Mouse (Mus musculus) midbrain, embryonic 15.5 days (tissue): Measurements from ENCODE around the gene Ptprb. TPM values are rescaled to one million over a fixed set of nuclear protein-coding genes. Genes with fewer than 3 reads are reported as not detected.

ENCODE experiments used
- ATAC-seq: fragments of 200-750 bp; cut with Nextera tagmentation; replicated peaks from 2 replicates; pipeline ENCODE4 v1.8.0; 2017; ENCODE audit warnings: moderate TSS enrichment
- H3K27ac ChIP-seq: fragments of 300-500 bp; sonication (generic); 2 replicates; pipeline ENCODE4 v1.5.1; 2015; ENCODE audit warnings: mild to moderate bottlenecking, inconsistent platforms
- H3K27me3 ChIP-seq: fragments of 300-500 bp; sonication (generic); replicated peaks from 2 replicates; pipeline ENCODE4 v1.6.1; 2015; ENCODE audit warnings: inconsistent platforms
- H3K36me3 ChIP-seq: fragments of 300-500 bp; sonication (generic); replicated peaks from 2 replicates; pipeline ENCODE4 v1.6.1; 2015; ENCODE audit warnings: inconsistent platforms
- H3K4me1 ChIP-seq: fragments of 300-500 bp; sonication (generic); 2 replicates; pipeline ENCODE4 v1.6.1; 2015; ENCODE audit warnings: inconsistent platforms
- H3K4me2 ChIP-seq: fragments of 300-500 bp; sonication (generic); 2 replicates; pipeline ENCODE4 v1.6.1; 2015; ENCODE audit warnings: inconsistent platforms, mild to moderate bottlenecking, moderate library complexity
- H3K4me3 ChIP-seq: fragments of 300-500 bp; sonication (generic); 2 replicates; pipeline ENCODE4 v1.5.1; 2015; ENCODE audit warnings: mild to moderate bottlenecking, inconsistent platforms
- H3K9ac ChIP-seq: fragments of 300-500 bp; sonication (generic); 2 replicates; pipeline ENCODE4 v1.6.1; 2015; ENCODE audit warnings: mild to moderate bottlenecking, inconsistent platforms
- H3K9me3 ChIP-seq: fragments of 300-500 bp; sonication (generic); 2 replicates; pipeline ENCODE4 v1.6.1; 2016; ENCODE audit warnings: inconsistent platforms
- WGBS: fragments of 180-500 bp; shearing (Covaris S2); methylation state at CpG from one replicate; pipeline ENCODE4 v1.1.7; 2015; ENCODE audit warnings: mixed read lengths; 5-methylcytosine and 5-hydroxymethylcytosine counted together
- polyA plus RNA-seq: library from polyadenylated mRNA; unstranded; fragments of >200 nt; fragmentation: Nextera tagmentation; extraction: Ambion mirVana; gene quantifications from 2 replicates; pipeline ENCODE4 v1.2.1, GENCODE M21; 2015

Gene Ptprb
- 3.6 and 3.9 TPM in 2 replicates for polyA plus RNA-seq

DNA sequence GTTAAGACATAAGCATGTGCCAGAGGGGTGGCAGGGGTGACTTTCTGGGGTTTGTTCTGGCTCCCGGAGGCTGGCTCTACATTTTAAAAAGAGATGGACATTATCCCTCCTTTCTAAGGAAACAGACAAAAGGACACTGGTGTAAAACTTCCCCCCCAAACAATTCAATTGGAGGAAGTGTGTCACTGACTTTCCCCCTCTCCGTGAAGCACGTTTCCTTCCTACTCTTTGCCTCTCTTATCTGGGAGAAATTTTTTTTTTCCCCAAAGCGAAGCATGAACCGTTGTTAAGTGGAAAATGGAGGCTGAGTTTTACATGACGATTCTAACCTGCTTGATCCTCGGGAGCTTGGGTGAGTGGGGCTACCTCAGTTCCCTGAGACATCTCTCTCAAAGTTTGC, at the start of gene Ptprb:
TSS of gene Ptprb (plus strand) at position 244 of the 400 bp plus-strand sequence.
- ATAC-seq, result no peak
- Histone ChIP-seq H3K4me1 (no peaks in the 10 kb centered on the region), H3K9ac (no peak within 1 kb of the TSS), H3K27ac (no peak within 1 kb of the TSS), H3K36me3 (no peaks in the 10 kb centered on the region), H3K9me3 (no peaks in the 10 kb centered on the region), H3K27me3 (no peaks in the 10 kb centered on the region), H3K4me3 (no peak within 1 kb of the TSS), H3K4me2 (no peak within 1 kb of the TSS)
- WGBS, result 73% methylated on average over 7 of the region's 7 CpGs

DNA sequence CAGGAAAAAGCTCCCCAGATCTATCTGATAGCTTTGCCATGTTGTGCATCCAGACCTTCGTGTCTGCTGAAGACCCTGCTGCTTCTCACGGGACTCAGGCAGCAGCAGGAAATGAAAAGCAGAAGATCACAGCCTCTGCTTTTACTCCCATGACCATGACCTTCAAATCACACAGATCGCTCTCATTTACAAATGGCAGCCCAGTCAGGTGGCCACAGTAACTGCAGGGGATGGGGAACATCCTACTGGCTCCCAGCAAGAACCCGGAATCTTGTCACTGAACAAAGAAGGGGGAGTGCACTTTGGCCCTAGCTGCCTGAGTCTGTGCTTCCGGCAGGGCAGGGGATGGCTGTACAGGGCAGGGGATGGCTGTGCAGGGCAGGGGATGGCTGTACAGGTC, 40.0 kb upstream of the Ptprb start:
- Histone ChIP-seq H3K36me3 (no peaks in the 10 kb centered on the region), H3K27ac (no peak overlapping the region), H3K4me2 (no peak overlapping the region), H3K9ac (no peak overlapping the region), H3K9me3 (no peaks in the 10 kb centered on the region), H3K4me3 (no peak overlapping the region), H3K4me1 (no peaks in the 10 kb centered on the region), H3K27me3 (no peaks in the 10 kb centered on the region)
- WGBS, result 64% methylated on average over 5 of the region's 5 CpGs
- no peak for ATAC-seq

DNA sequence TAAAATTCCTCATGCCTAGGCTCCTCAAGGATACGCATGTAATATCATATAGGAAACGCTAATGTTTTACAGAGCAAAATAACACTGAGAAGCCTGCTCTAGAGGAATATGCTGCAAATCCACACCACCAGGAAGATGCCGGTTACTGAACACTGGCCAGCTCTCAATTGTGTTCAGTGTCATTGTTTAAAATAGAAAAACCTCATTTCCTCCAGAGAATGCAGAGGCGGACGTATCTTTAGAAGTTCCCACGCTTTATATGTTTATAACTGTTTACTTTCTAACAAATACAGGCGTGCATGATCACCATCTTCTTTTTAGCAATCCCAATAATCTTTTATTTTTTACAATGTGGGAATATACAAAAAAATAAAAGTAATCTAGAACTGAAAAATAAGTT, 33.1 kb upstream of the Ptprb start:
- no peak overlapping the region for H3K27ac ChIP-seq
- 74% methylated on average over 7 of the region's 7 CpGs for WGBS
- no peaks in the 10 kb centered on the region for H3K27me3 ChIP-seq
- no peak for ATAC-seq
- H3K4me2 ChIP-seq, result no peak overlapping the region
- H3K36me3 ChIP-seq, result no peaks in the 10 kb centered on the region
- no peak overlapping the region for H3K9ac ChIP-seq
- no peak overlapping the region for H3K4me3 ChIP-seq
- no peaks in the 10 kb centered on the region for H3K9me3 ChIP-seq
- no peaks in the 10 kb centered on the region for H3K4me1 ChIP-seq

DNA sequence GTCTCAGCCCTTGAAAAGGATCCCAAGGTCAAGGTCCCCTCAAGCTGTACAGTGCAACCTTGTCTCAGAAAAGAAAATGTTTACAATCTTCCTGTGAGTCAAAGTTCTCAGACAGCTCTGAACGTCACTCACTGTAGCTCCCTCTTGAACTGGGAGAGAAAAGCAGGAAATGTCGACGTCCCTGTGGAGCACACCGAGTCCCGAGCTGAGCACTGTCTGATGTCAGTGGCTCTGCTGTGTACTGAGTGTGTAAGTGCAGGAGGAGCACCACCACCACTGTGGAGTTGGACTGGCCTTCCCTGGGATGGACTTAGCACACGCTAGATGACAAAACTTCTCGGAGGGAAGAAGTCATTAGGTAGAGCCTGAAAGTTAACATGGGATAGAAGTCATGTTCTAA, 31.9 kb upstream of the Ptprb start:
- Histone ChIP-seq H3K27ac (no peak overlapping the region), H3K9ac (no peak overlapping the region), H3K4me3 (no peak overlapping the region), H3K9me3 (no peaks in the 10 kb centered on the region), H3K4me1 (no peaks in the 10 kb centered on the region), H3K4me2 (no peak overlapping the region), H3K27me3 (no peaks in the 10 kb centered on the region), H3K36me3 (no peaks in the 10 kb centered on the region)
- WGBS, result 54% methylated on average over 7 of the region's 7 CpGs
- ATAC-seq, result no peak

DNA sequence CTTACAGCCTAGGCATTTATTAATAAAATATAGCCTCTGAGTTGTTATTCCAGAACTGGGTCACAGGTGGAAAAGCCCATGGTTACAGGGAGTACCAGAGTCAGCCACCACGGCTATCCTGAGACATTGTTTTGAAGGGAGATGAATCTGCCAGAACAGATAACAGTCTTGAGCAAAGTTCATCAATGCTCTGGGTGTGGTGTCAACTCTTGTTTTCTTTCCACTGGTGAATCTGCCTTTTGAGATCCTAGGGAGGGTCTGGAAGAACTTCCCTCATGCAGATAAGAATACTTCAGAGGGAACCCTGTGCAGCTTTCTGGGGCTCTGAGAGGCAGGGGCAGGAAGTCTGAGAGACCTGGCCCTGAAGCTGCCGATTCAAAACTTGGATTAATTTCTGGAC, 29.7 kb upstream of the Ptprb start:
- H3K4me3 ChIP-seq, result no peak overlapping the region
- H3K9me3 ChIP-seq, result no peaks in the 10 kb centered on the region
- no peak overlapping the region for H3K4me2 ChIP-seq
- no peaks in the 10 kb centered on the region for H3K4me1 ChIP-seq
- H3K9ac ChIP-seq, result no peak overlapping the region
- H3K27me3 ChIP-seq, result no peaks in the 10 kb centered on the region
- H3K27ac ChIP-seq, result no peak overlapping the region
- H3K36me3 ChIP-seq, result no peaks in the 10 kb centered on the region
- no peak for ATAC-seq
- WGBS, result 79% methylated on average over 2 of the region's 2 CpGs

DNA sequence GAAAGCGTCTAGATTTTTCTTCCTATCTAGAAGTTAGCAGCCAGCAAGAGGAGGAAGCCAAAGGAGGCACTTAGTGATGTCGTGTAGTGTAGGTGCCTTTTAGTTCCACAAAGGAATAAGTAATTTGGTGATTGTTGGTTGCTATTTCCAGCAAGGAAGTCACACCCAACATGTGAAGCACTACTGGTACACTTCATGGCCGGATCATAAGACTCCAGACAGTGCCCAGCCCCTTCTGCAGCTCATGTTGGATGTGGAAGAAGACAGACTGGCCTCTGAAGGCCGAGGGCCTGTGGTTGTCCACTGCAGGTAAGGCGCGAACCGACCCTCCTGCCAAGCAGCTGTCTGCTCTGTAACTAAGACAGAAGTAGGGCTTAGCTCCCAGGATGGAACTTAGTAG, 22.7 kb upstream of the Ptprb start:
- H3K36me3 ChIP-seq, result no peaks in the 10 kb centered on the region
- H3K27me3 ChIP-seq, result no peaks in the 10 kb centered on the region
- no peak overlapping the region for H3K27ac ChIP-seq
- no peaks in the 10 kb centered on the region for H3K9me3 ChIP-seq
- no peak for ATAC-seq
- no peak overlapping the region for H3K4me3 ChIP-seq
- H3K4me2 ChIP-seq, result no peak overlapping the region
- H3K9ac ChIP-seq, result no peak overlapping the region
- H3K4me1 ChIP-seq, result no peaks in the 10 kb centered on the region
- 88% methylated on average over 7 of the region's 7 CpGs for WGBS

DNA sequence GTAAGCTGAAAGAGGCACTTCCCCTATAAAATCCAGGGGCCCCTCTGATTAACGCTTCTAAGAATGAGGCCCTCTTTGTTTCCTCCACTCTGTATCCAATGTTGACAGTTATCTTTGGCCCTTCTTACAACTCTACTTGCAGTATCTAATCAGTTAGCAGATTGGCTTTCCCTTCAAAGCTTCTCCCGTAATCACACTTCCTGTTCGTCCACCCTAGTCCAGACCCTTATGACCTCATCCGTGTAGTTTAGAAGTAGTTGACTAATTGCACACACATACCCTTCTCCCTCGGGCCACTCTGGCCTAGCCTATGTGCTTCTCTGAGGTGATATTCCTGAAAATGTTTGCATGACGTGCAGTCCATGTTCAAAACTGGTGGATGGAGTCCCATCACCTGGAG, 21.4 kb upstream of the Ptprb start:
- H3K36me3 ChIP-seq, result no peaks in the 10 kb centered on the region
- no peaks in the 10 kb centered on the region for H3K27me3 ChIP-seq
- H3K4me1 ChIP-seq, result no peaks in the 10 kb centered on the region
- no peak overlapping the region for H3K9ac ChIP-seq
- no peak overlapping the region for H3K27ac ChIP-seq
- ATAC-seq, result no peak
- no peak overlapping the region for H3K4me3 ChIP-seq
- WGBS, result 79% methylated on average over 6 of the region's 6 CpGs
- H3K9me3 ChIP-seq, result no peaks in the 10 kb centered on the region
- H3K4me2 ChIP-seq, result no peak overlapping the region

DNA sequence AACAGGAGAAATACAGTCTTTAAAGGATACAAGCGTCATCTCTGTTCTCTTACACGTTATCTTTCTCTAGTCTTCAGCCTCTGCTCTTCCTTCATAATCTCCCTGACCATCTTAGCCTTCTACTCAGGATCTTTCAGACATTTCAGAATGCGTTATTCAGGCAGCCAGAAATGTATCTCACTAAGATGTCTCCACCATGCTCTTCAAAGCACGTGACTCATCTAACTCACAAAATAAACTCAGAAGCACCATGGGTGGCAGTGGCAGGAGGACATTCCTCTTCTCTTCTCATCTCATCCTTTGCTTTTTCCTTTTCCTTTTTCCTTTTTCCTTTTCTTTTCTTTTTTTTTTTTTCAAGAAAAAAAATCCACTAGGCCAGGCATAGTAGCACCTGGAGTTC, 16.0 kb upstream of the Ptprb start:
- H3K4me3 ChIP-seq, result no peak overlapping the region
- no peaks in the 10 kb centered on the region for H3K9me3 ChIP-seq
- H3K27ac ChIP-seq, result no peak overlapping the region
- WGBS, result 73% methylated on average over 4 of the region's 4 CpGs
- no peak for ATAC-seq
- H3K9ac ChIP-seq, result no peak overlapping the region
- no peaks in the 10 kb centered on the region; the same call in 1 of the 2 replicates for H3K4me1 ChIP-seq
- H3K4me2 ChIP-seq, result no peak overlapping the region
- H3K36me3 ChIP-seq, result no peaks in the 10 kb centered on the region
- H3K27me3 ChIP-seq, result no peaks in the 10 kb centered on the region

DNA sequence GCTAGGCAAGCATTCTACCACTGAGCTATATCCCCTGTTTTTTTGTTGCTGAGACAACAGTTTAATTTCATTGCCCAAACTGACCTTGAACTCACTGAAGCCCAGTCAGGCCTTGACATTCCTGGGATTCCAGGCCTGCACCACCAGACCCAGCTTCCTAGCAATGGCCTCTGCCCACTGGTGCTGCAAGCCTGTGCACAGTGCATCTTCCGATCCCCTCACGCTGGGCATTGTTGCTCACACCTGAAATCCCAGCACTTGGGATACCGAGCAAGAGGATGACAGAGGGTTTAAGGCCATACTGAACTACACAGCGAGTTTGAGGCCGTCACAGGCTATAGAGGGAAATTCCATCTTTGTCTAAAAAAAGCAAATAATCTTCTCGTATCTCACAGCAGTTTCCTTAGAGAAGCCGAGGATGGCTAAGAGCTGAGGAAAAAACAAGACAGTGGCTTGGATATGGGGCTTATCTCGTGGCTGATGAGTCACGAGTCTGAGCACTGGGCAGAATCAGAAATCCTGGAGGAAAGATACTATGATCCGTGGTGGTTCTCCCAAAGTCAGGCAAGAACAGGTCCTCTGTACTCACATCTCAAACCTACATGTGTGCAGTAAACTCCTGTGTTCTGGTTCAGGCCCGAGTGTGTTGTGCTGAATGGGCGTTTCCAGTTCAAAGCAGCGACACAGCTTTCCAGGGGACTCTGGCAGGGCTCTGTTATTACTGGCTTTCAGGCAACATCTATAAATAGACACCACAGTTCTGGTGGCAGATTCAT, 14.5 kb upstream of the Ptprb start:
- Histone ChIP-seq H3K9ac (no peak overlapping the region), H3K27ac (peak overlapping the region; percentile 19; the same call in 1 of the 2 replicates), H3K36me3 (no peaks in the 10 kb centered on the region), H3K4me1 (no peaks in the 10 kb centered on the region; the same call in 1 of the 2 replicates), H3K4me2 (no peak overlapping the region), H3K9me3 (no peaks in the 10 kb centered on the region), H3K4me3 (no peak overlapping the region), H3K27me3 (no peaks in the 10 kb centered on the region)
- no peak for ATAC-seq
- 69% methylated on average over 13 of the region's 13 CpGs for WGBS

DNA sequence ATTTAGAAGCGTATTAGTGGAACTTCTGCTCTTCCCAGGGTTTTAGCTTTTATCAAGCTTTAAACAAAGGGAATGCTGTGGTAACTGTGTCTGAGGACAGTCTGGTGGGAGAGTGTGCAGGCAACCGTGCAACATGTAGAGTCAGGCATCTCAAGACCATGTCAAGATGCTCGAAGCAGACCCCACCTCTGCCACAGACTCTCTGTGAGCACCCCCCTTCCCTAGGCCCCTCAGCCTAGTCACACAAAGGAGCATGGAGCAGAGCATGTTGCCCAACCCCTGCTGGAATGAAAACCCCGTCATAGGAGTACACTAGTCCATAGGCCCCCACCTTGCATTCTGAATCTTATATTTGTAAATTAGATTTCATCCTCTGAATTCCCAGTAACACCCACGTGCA, 13.8 kb upstream of the Ptprb start:
- Histone ChIP-seq H3K4me1 (no peaks in the 10 kb centered on the region; the same call in 1 of the 2 replicates), H3K4me2 (no peak overlapping the region), H3K27ac (no peak overlapping the region), H3K9ac (no peak overlapping the region), H3K9me3 (no peaks in the 10 kb centered on the region), H3K4me3 (no peak overlapping the region), H3K27me3 (no peaks in the 10 kb centered on the region), H3K36me3 (no peaks in the 10 kb centered on the region)
- WGBS, result 54% methylated on average over 5 of the region's 5 CpGs
- ATAC-seq, result no peak

DNA sequence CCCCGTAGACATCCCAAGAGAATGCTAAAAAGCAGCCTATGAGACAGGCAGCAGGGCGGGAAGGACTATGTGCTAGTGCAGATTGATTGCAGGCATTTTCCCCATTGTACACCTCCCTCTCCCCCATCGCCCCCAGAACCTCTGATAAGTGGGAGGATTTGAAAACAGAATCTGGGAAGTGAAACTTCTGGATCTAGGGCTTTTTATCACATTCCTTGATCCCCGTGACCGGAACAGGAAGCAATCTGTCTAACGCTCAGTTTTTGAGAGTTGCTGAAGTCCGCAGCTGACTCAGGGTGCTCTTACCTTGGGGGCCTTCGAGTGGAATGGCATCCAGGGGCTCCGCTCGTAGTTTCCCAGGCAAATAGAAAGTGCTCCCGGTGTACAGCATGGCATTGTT, 10.8 kb upstream of the Ptprb start:
- H3K27ac ChIP-seq, result no peak overlapping the region
- no peak for ATAC-seq
- WGBS, result 85% methylated on average over 11 of the region's 11 CpGs
- H3K4me1 ChIP-seq, result no peaks in the 10 kb centered on the region; the same call in 1 of the 2 replicates
- no peaks in the 10 kb centered on the region for H3K36me3 ChIP-seq
- H3K9me3 ChIP-seq, result no peaks in the 10 kb centered on the region
- no peaks in the 10 kb centered on the region for H3K27me3 ChIP-seq
- no peak overlapping the region for H3K4me3 ChIP-seq
- H3K9ac ChIP-seq, result no peak overlapping the region
- no peak overlapping the region for H3K4me2 ChIP-seq

DNA sequence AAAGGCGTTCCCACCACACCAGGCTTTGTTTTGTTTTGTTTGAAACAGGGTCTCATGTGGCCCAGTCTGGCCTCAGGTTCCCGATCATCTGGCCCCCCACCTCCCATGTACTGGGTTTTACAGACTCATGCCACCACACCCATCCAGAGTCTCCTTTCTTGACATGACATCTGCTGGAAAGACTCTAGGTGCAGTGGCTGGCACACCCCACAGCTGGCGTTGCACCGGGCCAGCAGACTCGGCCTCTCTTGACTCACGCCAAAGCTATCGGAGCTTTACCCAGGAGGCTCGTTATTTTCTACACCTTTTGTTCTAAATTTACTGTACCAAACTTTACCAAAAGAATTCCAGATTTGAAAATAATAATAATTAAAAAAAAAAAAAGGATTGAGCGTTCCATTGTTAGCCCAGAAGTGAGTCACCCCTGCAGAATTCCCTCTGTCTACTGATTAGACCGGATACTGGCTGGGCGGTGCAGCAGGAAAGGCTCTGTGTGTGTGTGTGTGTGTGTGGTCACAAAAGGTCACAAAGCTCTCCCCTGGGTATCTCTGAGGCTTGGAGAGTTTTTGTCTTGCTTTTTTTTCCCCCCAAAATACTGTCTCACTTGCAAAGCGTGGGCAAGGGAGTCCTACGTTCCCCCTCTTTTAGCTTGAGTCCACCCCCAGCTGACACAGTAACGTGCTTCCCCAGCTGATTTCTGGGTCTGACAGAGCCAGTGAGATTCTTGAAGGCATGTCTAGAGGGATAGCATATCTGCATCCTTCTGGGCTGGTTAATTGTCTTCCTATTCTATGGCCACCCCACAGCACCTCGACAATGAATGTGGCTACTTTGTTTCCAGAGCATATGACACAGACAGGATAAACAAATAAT, 8.5 kb upstream of the Ptprb start:
- 73% methylated on average over 15 of the region's 15 CpGs for WGBS
- Histone ChIP-seq H3K4me2 (no peak overlapping the region), H3K27me3 (no peaks in the 10 kb centered on the region), H3K4me3 (no peak overlapping the region), H3K4me1 (no peaks in the 10 kb centered on the region), H3K9me3 (no peaks in the 10 kb centered on the region), H3K27ac (no peak overlapping the region), H3K36me3 (no peaks in the 10 kb centered on the region), H3K9ac (no peak overlapping the region)
- ATAC-seq, result no peak
